Mouse (Mus musculus) stomach, embryonic 16.5 days (tissue): Measurements from ENCODE around the gene Ncf1. TPM values are rescaled to one million over a fixed set of nuclear protein-coding genes. Genes with fewer than 3 reads are reported as not detected.

Source experiments
- ATAC-seq: fragments of 200-750 bp; cut with Nextera tagmentation; 2 replicates; pipeline ENCODE4 v1.8.0; 2017; ENCODE audit warnings: moderate number of reproducible peaks, moderate TSS enrichment; ENCODE audit not compliant: insufficient read depth, low FRiP score
- H3K27ac ChIP-seq: fragments of 300-500 bp; sonication (generic); 2 replicates; pipeline ENCODE4 v1.5.1; 2014; ENCODE audit warnings: low read length
- H3K27me3 ChIP-seq: fragments of 300-500 bp; sonication (generic); 2 replicates; pipeline ENCODE4 v1.6.1; 2014; ENCODE audit warnings: low read length, control low read depth, mixed read lengths; ENCODE audit not compliant: control insufficient read depth, insufficient read depth
- H3K36me3 ChIP-seq: fragments of 300-500 bp; sonication (generic); 2 replicates; pipeline ENCODE4 v1.6.1; 2014; ENCODE audit warnings: low read length; ENCODE audit not compliant: control insufficient read depth, insufficient read depth
- H3K4me1 ChIP-seq: fragments of 300-500 bp; sonication (generic); 2 replicates; pipeline ENCODE4 v1.6.1; 2014; ENCODE audit warnings: low read length, control low read depth, mixed read lengths; ENCODE audit not compliant: control insufficient read depth, insufficient read depth
- H3K4me2 ChIP-seq: fragments of 300-500 bp; sonication (generic); 2 replicates; pipeline ENCODE4 v1.6.1; 2014; ENCODE audit warnings: low read depth, low read length, mixed read lengths
- H3K4me3 ChIP-seq: fragments of 300-500 bp; sonication (generic); replicated peaks from 2 replicates; pipeline ENCODE4 v1.5.1; 2014; ENCODE audit warnings: mild to moderate bottlenecking, low read length
- H3K9ac ChIP-seq: fragments of 300-500 bp; sonication (generic); 2 replicates; pipeline ENCODE4 v1.6.1; 2014; ENCODE audit warnings: low read length
- H3K9me3 ChIP-seq: fragments of 300-500 bp; sonication (generic); replicated peaks from 2 replicates; pipeline ENCODE4 v1.6.1; 2016; ENCODE audit warnings: low read length, control low read depth; ENCODE audit not compliant: control insufficient read depth
- WGBS: fragments of 180-500 bp; shearing (Covaris S2); extraction: QIAGEN DNeasy Blood & Tissue Kit; methylation state at CpG from one replicate; pipeline ENCODE4 v1.1.7; 2014; 5-methylcytosine and 5-hydroxymethylcytosine counted together
- polyA plus RNA-seq: library from polyadenylated mRNA; unstranded; fragments of >200 nt; fragmentation: Nextera tagmentation; extraction: Ambion mirVana; gene quantifications from 2 replicates; pipeline ENCODE4 v1.2.1, GENCODE M21; 2015

The Ncf1 gene
- polyA plus RNA-seq, 1 experiment from 2014 or later, result 8.2 TPM

DNA sequence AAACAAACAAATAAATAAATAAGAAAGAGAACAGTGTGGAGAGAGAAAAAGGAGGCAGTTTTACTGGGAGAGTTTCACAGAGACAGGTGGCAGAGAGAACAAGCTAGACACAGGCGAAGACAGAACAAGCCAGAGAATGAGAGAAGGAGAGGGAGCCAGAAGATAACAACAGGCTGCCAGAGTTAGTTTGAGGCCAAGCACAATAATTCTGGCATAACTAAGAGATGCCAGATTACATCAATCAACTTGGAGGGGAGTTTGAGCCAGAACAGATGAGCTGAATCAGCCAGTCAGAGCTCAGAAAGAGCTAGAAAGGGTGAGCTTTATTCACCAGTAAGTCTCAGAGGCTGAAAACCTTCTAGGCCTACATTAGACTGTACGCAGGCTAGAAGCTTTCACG lies 21.2 kb upstream of the Ncf1 start:
- Histone ChIP-seq H3K27ac (no peak overlapping the region), H3K4me2 (no peak overlapping the region), H3K9ac (no peak overlapping the region), H3K27me3 (no peaks in the 10 kb centered on the region), H3K4me1 (no peaks in the 10 kb centered on the region), H3K9me3 (no peaks in the 10 kb centered on the region), H3K36me3 (peaks cover 77% of the 10 kb centered on the region), H3K4me3 (no peak overlapping the region)
- ATAC-seq, result no peak
- 88% methylated on average over 3 of the region's 3 CpGs for WGBS

GRCm38 (mm10) chr5:134249245-134249649 lies 19.8 kb upstream of the Ncf1 start:
- ATAC-seq, result no peak
- Histone ChIP-seq H3K4me1 (no peaks in the 10 kb centered on the region), H3K4me3 (no peak overlapping the region), H3K27ac (no peak overlapping the region), H3K9ac (no peak overlapping the region), H3K4me2 (no peak overlapping the region), H3K9me3 (no peaks in the 10 kb centered on the region), H3K27me3 (no peaks in the 10 kb centered on the region), H3K36me3 (peaks cover 76% of the 10 kb centered on the region)
- WGBS, result 80% methylated on average over 8 of the region's 8 CpGs

GRCm38 (mm10) chr5:134248608-134249244 lies 19.3 kb upstream of the Ncf1 start:
- no peaks in the 10 kb centered on the region for H3K27me3 ChIP-seq
- H3K9me3 ChIP-seq, result no peaks in the 10 kb centered on the region
- no peaks in the 10 kb centered on the region for H3K4me1 ChIP-seq
- no peak overlapping the region for H3K9ac ChIP-seq
- ATAC-seq, result no peak
- H3K27ac ChIP-seq, result no peak overlapping the region
- no peak overlapping the region for H3K4me3 ChIP-seq
- no peak overlapping the region for H3K4me2 ChIP-seq
- 83% methylated on average over 14 of the region's 14 CpGs for WGBS
- peaks cover 80% of the 10 kb centered on the region for H3K36me3 ChIP-seq

DNA sequence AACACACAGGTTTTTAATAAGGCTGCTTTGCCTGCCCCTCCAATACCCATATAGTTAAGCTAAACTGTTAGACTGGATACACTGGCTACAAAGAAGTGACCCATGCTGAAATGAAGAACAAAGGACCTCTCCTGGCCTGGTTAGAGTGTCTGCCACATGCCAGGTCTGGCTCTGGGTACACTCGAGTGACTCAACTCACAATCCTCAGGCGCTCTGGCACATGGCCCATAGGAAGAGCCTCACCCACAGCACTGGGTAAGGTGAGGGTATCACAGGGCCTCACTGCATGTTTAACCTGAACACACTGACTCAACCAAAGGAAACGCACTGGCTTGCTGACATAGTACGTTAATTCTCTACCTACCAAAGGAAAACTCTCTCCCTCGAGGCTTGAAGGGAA lies 16.7 kb upstream of the Ncf1 start:
- no peaks in the 10 kb centered on the region for H3K9me3 ChIP-seq
- H3K4me3 ChIP-seq, result no peak overlapping the region
- ATAC-seq, result peak; percentile 66; the same call in 1 of the 2 replicates
- H3K36me3 ChIP-seq, result peaks cover 82% of the 10 kb centered on the region
- WGBS, result 82% methylated on average over 5 of the region's 5 CpGs
- H3K9ac ChIP-seq, result no peak overlapping the region
- no peak overlapping the region; the same call in 1 of the 2 replicates for H3K27ac ChIP-seq
- H3K4me2 ChIP-seq, result no peak overlapping the region
- H3K27me3 ChIP-seq, result no peaks in the 10 kb centered on the region
- no peaks in the 10 kb centered on the region for H3K4me1 ChIP-seq

- Histone ChIP-seq H3K4me3 (no peak overlapping the region), H3K27ac (no peak overlapping the region), H3K4me1 (no peaks in the 10 kb centered on the region), H3K4me2 (no peak overlapping the region), H3K9me3 (no peaks in the 10 kb centered on the region), H3K27me3 (no peaks in the 10 kb centered on the region), H3K9ac (no peak overlapping the region), H3K36me3 (peaks cover 88% of the 10 kb centered on the region)
- WGBS, result 90% methylated on average over 5 of the region's 5 CpGs
- ATAC-seq, result no peak
Observed at GRCm38 (mm10) chr5:134244890-134245289, 15.5 kb upstream of the Ncf1 start.

DNA sequence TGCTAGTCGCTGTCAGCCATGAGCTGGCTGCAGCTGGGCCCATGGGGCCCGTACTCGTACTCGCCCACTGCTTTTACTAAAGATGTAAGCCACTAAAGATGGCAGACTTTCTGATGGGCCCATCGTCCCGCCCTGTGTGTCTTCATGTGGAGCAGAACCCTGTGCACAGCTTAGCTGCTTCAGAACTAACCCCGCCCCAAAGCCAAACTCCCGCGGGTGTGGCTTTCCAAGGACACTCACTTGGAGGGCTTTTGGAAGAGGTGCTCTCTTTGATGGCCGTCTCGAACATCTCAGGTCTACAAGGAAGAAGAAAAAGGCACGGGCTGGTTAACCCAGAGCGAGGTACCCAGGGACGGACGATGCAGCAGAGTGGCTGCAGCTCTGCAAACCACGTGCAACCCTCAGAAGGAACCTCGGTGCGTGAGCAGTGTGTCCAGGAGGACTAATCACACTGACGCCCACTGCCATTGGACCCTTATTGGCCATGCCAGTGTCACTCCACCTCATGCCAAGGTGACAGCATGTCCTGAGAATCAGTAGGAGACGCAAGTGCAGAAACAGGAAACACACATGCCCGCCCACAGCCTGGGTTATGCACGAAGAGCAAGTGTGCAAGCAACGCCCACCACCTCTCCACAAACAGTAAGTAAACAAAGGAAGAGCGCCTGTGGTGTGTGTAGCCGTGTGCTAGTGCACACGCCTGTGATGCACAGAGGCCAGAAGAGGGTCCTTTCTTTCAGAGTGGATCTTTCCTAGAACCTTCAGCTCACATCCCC lies 14.4 kb upstream of the Ncf1 start:
- Histone ChIP-seq H3K4me3 (no peak overlapping the region), H3K36me3 (peaks cover 85% of the 10 kb centered on the region), H3K9ac (no peak overlapping the region), H3K4me1 (no peaks in the 10 kb centered on the region), H3K27me3 (no peaks in the 10 kb centered on the region), H3K4me2 (no peak overlapping the region), H3K9me3 (no peaks in the 10 kb centered on the region), H3K27ac (no peak overlapping the region)
- no peak for ATAC-seq
- WGBS, result 87% methylated on average over 26 of the region's 26 CpGs

DNA sequence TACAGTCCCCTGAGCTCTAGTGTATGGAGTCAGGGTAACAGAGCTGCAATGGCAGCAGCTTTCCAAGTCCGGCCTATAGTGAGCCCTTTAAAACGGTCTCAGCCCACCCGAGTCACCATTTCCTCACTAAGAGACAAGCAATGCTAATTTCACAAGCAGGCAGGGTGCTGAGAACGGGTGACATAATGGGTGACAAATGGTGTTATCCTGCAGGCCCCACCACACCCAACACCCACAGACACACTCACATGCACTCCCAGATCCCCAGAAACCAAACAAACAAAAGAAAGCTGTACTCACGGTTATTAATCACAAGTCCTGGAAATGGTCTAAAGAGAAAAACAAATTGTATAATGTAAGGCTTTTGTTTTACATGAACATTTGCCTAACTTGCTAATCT lies 12.4 kb upstream of the Ncf1 start:
- Histone ChIP-seq H3K9me3 (no peaks in the 10 kb centered on the region), H3K27me3 (no peaks in the 10 kb centered on the region), H3K4me2 (no peak overlapping the region), H3K27ac (no peak overlapping the region), H3K4me1 (peaks cover 4% of the 10 kb centered on the region; the same call in 1 of the 2 replicates), H3K9ac (no peak overlapping the region), H3K36me3 (peaks cover 84% of the 10 kb centered on the region), H3K4me3 (no peak overlapping the region)
- ATAC-seq, result no peak
- 75% methylated on average over 5 of the region's 5 CpGs for WGBS

DNA sequence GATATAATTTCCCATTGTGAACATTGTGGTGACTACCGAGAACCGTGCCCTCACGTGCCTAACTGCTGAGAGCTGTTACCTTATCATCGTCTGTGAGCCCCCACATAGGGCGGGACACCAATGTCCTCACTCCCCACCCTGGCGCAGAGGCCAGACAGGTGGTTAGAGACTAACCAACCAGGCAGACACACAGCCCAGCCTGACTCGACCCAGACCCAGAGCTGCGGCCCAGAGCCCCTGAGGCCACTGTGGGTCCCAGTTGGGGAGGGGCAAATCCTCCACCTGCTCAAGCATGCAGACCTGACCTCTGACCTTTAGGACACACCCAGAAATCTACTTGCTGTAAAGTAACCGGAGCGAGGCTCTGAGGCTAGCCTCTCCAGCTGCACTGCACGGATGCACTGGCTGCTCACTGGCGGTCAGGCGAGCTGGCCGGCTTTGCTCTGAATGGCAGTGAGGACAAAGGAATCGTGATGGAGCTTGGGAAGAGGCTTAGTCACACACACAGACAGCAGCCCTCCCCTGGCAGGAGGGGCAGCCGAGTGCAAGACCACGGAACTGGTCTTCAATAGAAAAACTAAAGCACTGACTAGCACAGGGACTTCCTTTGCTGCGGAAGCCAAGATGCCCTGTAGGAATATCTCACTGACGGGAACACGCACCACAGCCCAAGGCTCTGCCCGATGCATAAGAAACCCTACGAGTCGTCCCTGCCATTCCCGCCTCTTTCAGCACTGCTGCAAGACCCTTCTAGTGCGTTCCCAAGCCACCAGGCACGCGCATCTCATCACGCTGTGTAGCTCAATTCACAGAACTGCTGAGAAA lies 8.7 kb upstream of the Ncf1 start:
- Histone ChIP-seq H3K4me1 (peaks cover 21% of the 10 kb centered on the region), H3K9me3 (no peaks in the 10 kb centered on the region), H3K36me3 (peaks cover 54% of the 10 kb centered on the region), H3K27me3 (no peaks in the 10 kb centered on the region), H3K4me2 (no peak overlapping the region), H3K27ac (no peak overlapping the region), H3K9ac (no peak overlapping the region), H3K4me3 (no peak overlapping the region)
- ATAC-seq, result no peak
- 80% methylated on average over 28 of the region's 28 CpGs for WGBS

GRCm38 (mm10) chr5:134237508-134237907 lies 8.1 kb upstream of the Ncf1 start:
- Histone ChIP-seq H3K9ac (no peak overlapping the region), H3K4me1 (peaks cover 23% of the 10 kb centered on the region), H3K4me3 (no peak overlapping the region), H3K9me3 (no peaks in the 10 kb centered on the region), H3K4me2 (no peak overlapping the region), H3K36me3 (peaks cover 48% of the 10 kb centered on the region), H3K27me3 (no peaks in the 10 kb centered on the region), H3K27ac (peak overlapping the region; percentile 29; the same call in 1 of the 2 replicates)
- ATAC-seq, result no peak
- WGBS, result 89% methylated on average over 11 of the region's 11 CpGs
